Mouse (Mus musculus): ENCODE data around the gene Krtap4-9. TPM values are rescaled to one million over a fixed set of nuclear protein-coding genes. Genes with fewer than 3 reads are reported as not detected.
"Not testable (repeated sequence)": the region's sequence is repeated elsewhere in the genome, so short reads cannot be mapped to it uniquely, and the experiment has no call there.

The Krtap4-9 gene
- polyA plus RNA-seq (2014; fragmentation: Nextera tagmentation; extraction: Ambion mirVana) = not detected in 2 replicates

DNA sequence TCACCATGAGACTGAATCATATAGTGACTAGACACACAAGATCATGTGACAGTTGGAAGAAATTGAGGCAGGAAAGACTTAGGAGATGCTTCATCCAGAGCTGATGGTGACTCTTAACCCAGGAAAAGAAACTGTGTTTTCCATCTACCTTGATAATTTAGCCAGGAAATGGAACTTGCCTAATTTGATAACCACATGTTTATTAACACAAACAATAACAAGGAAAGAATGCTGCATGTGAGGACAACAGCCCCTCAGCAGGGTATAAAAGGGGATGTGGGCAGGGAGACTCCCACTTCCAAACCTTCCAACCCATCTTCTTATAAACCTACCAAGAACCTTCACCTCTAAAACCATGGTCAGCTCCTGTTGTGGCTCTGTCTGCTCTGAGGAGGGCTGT is at the start of gene Krtap4-9:
Krtap4-9 (plus strand) TSS at position 301 of the 400 bp plus-strand sequence.
- H3K4me2 ChIP-seq (ENCODE audit: low read depth, low read length); DNase-seq (ENCODE audit: low spot score); H3K27me3 ChIP-seq (replicated peaks; ENCODE audit: control insufficient read depth, insufficient read depth, low read length); ATAC-seq (ENCODE audit: low read depth); H3K9ac ChIP-seq (ENCODE audit: low read depth, low read length); H3K27ac ChIP-seq (replicated peaks; ENCODE audit: low read depth, low read length); H3K9me3 ChIP-seq (ENCODE audit: control insufficient read depth, low read length); H3K4me1 ChIP-seq (ENCODE audit: control insufficient read depth, insufficient read depth, low read length); H3K4me3 ChIP-seq (ENCODE audit: low read depth, low read length); H3K36me3 ChIP-seq (ENCODE audit: control insufficient read depth, insufficient read depth, low read length): not testable (repeated sequence)

DNA sequence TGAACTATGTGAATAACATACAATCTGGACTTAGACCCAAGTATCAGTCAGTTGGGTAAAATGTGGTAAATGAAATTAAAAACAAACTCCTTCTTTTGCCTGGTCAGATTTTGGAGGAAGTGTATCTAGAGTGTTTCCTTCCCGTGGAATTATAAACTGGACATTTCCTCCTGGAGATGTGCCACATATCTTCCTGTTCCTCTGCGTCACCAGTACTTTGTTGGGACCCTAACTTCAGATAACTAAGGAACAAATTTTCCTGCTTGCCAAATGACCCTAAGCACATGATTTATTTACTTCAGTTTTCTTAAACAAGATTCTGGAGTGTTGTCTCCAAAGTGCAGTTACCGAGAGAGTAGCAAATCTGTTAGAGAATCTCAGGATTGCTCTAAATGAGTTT is 41.0 kb upstream of the Krtap4-9 start:
- H3K9ac ChIP-seq (ENCODE audit: low read depth, low read length) = no peak overlapping the region
- no peak for DNase-seq (ENCODE audit: low spot score)
- no peak for ATAC-seq (ENCODE audit: low read depth)
- 89% methylated on average over 3 of the region's 3 CpGs for WGBS
- H3K4me2 ChIP-seq (ENCODE audit: low read depth, low read length) = no peak overlapping the region
- no peak overlapping the region for H3K4me3 ChIP-seq (ENCODE audit: low read depth, low read length)
- no peaks in the 10 kb centered on the region for H3K36me3 ChIP-seq (ENCODE audit: control insufficient read depth, insufficient read depth, low read length)
- H3K27me3 ChIP-seq (replicated peaks; ENCODE audit: control insufficient read depth, insufficient read depth, low read length) = no peaks in the 10 kb centered on the region
- H3K27ac ChIP-seq (replicated peaks; ENCODE audit: low read depth, low read length) = no peak overlapping the region
- no peaks in the 10 kb centered on the region for H3K4me1 ChIP-seq (ENCODE audit: control insufficient read depth, insufficient read depth, low read length)
- H3K9me3 ChIP-seq (ENCODE audit: control insufficient read depth, low read length) = no peaks in the 10 kb centered on the region

DNA sequence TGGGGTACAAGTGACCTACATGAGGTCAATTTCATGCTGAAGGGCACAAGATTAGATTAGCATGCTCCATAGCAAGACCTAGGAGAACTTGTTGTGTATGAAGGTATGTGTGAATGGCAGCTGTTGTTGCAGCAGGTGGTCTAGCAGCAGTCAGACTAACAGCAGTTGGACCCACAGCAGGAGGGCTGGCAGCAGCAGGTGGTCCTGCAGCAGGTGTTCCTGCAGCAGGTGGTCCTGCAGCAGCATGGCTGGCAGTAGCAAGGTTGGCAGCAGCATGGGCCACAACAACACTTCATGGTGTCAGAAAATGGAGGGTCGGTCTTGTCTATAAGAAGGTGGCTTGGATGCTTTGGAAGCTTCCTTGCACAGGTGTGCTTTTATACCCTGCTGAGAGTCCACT is 26.1 kb upstream of the Krtap4-9 start:
- H3K9me3 ChIP-seq (ENCODE audit: control insufficient read depth, low read length) = no peaks in the 10 kb centered on the region
- no peak overlapping the region for H3K4me3 ChIP-seq (ENCODE audit: low read depth, low read length)
- no peaks in the 10 kb centered on the region for H3K36me3 ChIP-seq (ENCODE audit: control insufficient read depth, insufficient read depth, low read length)
- no peaks in the 10 kb centered on the region for H3K27me3 ChIP-seq (replicated peaks; ENCODE audit: control insufficient read depth, insufficient read depth, low read length)
- DNase-seq (ENCODE audit: low spot score) (no peak), ATAC-seq (ENCODE audit: low read depth) (no peak)
- WGBS = 84% methylated on average over 1 of the region's 1 CpGs
- no peak overlapping the region for H3K27ac ChIP-seq (replicated peaks; ENCODE audit: low read depth, low read length)
- H3K4me1 ChIP-seq (ENCODE audit: control insufficient read depth, insufficient read depth, low read length) = no peaks in the 10 kb centered on the region
- no peak overlapping the region for H3K4me2 ChIP-seq (ENCODE audit: low read depth, low read length)
- no peak overlapping the region for H3K9ac ChIP-seq (ENCODE audit: low read depth, low read length)

DNA sequence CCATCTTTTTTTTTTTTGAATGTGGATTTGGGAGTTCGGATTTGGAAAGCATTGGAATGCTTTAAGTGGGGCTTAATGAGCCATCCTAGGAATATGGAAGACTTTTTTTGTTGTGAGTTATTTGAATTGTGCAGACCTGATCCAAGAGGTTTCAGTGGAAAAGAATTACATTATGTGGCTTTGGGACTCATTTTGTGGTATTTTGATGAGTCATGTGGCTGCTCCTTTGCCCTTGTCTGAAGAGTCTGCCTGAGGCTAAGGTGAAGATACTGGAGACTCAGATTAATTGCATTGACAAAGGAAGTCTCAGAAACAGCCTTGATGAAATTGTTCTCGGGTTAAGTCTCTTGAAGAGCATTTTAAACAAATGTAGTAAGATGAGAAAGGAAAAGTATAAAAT is 16.6 kb upstream of the Krtap4-9 start:
- ATAC-seq (ENCODE audit: low read depth) = no peak
- 60% methylated on average over 2 of the region's 2 CpGs for WGBS
- no peak overlapping the region for H3K27ac ChIP-seq (replicated peaks; ENCODE audit: low read depth, low read length)

DNA sequence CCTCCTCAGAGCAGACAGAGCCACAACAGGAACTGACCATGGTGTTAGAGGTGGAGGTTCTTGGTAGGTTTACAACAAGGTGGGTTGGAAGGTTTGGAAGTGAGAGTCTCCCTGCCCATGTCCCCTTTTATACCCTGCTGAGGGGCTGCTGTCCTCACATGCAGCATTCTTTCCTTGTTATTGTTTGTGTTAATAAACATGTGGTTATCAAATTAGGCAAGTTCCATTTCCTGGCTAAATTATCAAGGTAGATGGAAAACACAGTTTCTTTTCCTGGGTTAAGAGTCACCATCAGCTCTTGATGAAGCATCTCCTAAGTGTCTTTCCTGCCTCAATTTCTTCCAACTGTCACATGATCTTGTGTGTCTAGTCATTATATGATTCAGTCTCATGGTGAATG is 12.2 kb upstream of the Krtap4-9 start, which contains the start of gene Gm11595:
Gm11595 (minus strand) TSS at position 101 of the 400 bp plus-strand sequence.
- not testable (repeated sequence) for H3K4me2 ChIP-seq (ENCODE audit: low read depth, low read length); DNase-seq (ENCODE audit: low spot score); H3K27ac ChIP-seq (replicated peaks; ENCODE audit: low read depth, low read length); H3K9ac ChIP-seq (ENCODE audit: low read depth, low read length); ATAC-seq (ENCODE audit: low read depth); H3K9me3 ChIP-seq (ENCODE audit: control insufficient read depth, low read length); H3K27me3 ChIP-seq (replicated peaks; ENCODE audit: control insufficient read depth, insufficient read depth, low read length); H3K36me3 ChIP-seq (ENCODE audit: control insufficient read depth, insufficient read depth, low read length); H3K4me3 ChIP-seq (ENCODE audit: low read depth, low read length); H3K4me1 ChIP-seq (ENCODE audit: control insufficient read depth, insufficient read depth, low read length)

More for the DNA sequence above, 16.6 kb upstream of the Krtap4-9 start:
- no peaks in the 10 kb centered on the region for H3K4me1 ChIP-seq (ENCODE audit: control insufficient read depth, insufficient read depth, low read length)
- no peaks in the 10 kb centered on the region for H3K27me3 ChIP-seq (replicated peaks; ENCODE audit: control insufficient read depth, insufficient read depth, low read length)
- no peak overlapping the region for H3K9ac ChIP-seq (ENCODE audit: low read depth, low read length)
- H3K4me3 ChIP-seq (ENCODE audit: low read depth, low read length) = no peak overlapping the region
- H3K9me3 ChIP-seq (ENCODE audit: control insufficient read depth, low read length) = no peaks in the 10 kb centered on the region
- DNase-seq (ENCODE audit: low spot score) = no peak
- H3K4me2 ChIP-seq (ENCODE audit: low read depth, low read length) = no peak overlapping the region
- H3K36me3 ChIP-seq (ENCODE audit: control insufficient read depth, insufficient read depth, low read length) = no peaks in the 10 kb centered on the region

- Histone ChIP-seq H3K36me3 (ENCODE audit: control insufficient read depth, insufficient read depth, low read length) (no peaks in the 10 kb centered on the region), H3K9ac (ENCODE audit: low read depth, low read length) (no peak overlapping the region), H3K4me3 (ENCODE audit: low read depth, low read length) (no peak overlapping the region), H3K4me1 (ENCODE audit: control insufficient read depth, insufficient read depth, low read length) (no peaks in the 10 kb centered on the region), H3K9me3 (ENCODE audit: control insufficient read depth, low read length) (no peaks in the 10 kb centered on the region), H3K27ac (replicated peaks; ENCODE audit: low read depth, low read length) (no peak overlapping the region), H3K27me3 (replicated peaks; ENCODE audit: control insufficient read depth, insufficient read depth, low read length) (no peaks in the 10 kb centered on the region), H3K4me2 (ENCODE audit: low read depth, low read length) (no peak overlapping the region)
- ATAC-seq (ENCODE audit: low read depth) (no peak), DNase-seq (ENCODE audit: low spot score) (no peak)
- 54% methylated on average over 7 of the region's 7 CpGs for WGBS
These were observed 6.6 kb upstream of the Krtap4-9 start for GRCm38 (mm10) chr11:99778401-99778800.

DNA sequence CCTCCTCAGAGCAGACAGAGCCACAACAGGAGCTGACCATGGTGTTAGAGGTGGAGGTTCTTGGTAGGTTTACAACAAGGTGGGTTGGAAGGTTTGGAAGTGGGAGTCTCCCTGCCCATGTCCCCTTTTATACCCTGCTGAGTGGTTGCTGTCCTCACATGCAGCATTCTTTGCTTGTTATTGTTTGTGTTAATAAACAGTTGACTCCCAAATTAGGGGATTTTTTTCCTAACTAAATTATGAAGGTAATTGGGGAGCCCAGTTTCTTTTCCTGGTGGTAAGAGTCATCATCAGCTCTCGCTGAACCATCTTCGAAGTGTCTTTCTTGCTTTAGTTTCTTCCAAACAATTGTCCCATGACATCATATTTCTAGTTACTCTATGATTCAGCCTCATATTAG is 4.4 kb upstream of the Krtap4-9 start, which contains the start of gene Krtap4-8:
Krtap4-8 (minus strand) TSS at position 101 of the 400 bp plus-strand sequence.
- Histone ChIP-seq H3K4me3 (ENCODE audit: low read depth, low read length) (no peak within 1 kb of the TSS), H3K9ac (ENCODE audit: low read depth, low read length) (no peak within 1 kb of the TSS), H3K27ac (replicated peaks; ENCODE audit: low read depth, low read length) (no peak within 1 kb of the TSS), H3K4me1 (ENCODE audit: control insufficient read depth, insufficient read depth, low read length) (no peaks in the 10 kb centered on the region), H3K9me3 (ENCODE audit: control insufficient read depth, low read length) (no peaks in the 10 kb centered on the region), H3K36me3 (ENCODE audit: control insufficient read depth, insufficient read depth, low read length) (no peaks in the 10 kb centered on the region), H3K4me2 (ENCODE audit: low read depth, low read length) (no peak within 1 kb of the TSS), H3K27me3 (replicated peaks; ENCODE audit: control insufficient read depth, insufficient read depth, low read length) (no peaks in the 10 kb centered on the region)
- WGBS = 91% methylated on average over 2 of the region's 2 CpGs
- DNase-seq (ENCODE audit: low spot score) (no peak), ATAC-seq (ENCODE audit: low read depth) (no peak)

DNA sequence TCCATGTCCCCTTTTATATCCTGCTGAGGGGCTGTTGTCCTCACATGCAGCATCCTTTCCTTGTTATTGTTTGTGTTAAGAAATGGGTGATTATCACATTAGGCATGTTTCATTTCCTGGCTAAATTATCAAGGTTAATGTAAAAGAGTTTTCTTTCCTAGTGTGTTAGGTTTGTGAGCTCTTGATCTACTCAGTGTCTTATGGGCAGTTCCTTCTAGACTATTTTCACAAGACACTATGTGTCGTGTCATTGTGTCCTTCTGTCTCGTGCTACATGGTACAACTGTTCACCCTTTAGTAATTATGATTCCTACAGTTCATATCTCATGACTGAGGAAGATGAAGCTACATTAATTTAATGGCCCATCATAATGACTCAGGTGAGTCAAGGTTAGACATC is 8.4 kb downstream of the Krtap4-9 start, which contains the start of gene Gm11596:
Gm11596 (minus strand) TSS at position 101 of the 400 bp plus-strand sequence.
- Histone ChIP-seq H3K4me3 (ENCODE audit: low read depth, low read length) (no peak within 1 kb of the TSS), H3K9me3 (ENCODE audit: control insufficient read depth, low read length) (no peaks in the 10 kb centered on the region), H3K4me1 (ENCODE audit: control insufficient read depth, insufficient read depth, low read length) (no peaks in the 10 kb centered on the region), H3K9ac (ENCODE audit: low read depth, low read length) (no peak within 1 kb of the TSS), H3K36me3 (ENCODE audit: control insufficient read depth, insufficient read depth, low read length) (no peaks in the 10 kb centered on the region), H3K27me3 (replicated peaks; ENCODE audit: control insufficient read depth, insufficient read depth, low read length) (no peaks in the 10 kb centered on the region), H3K4me2 (ENCODE audit: low read depth, low read length) (no peak within 1 kb of the TSS), H3K27ac (replicated peaks; ENCODE audit: low read depth, low read length) (no peak within 1 kb of the TSS)
- ATAC-seq (ENCODE audit: low read depth) (no peak), DNase-seq (ENCODE audit: low spot score) (no peak)
- 81% methylated on average over 2 of the region's 2 CpGs for WGBS

- not testable (repeated sequence) for H3K9me3 ChIP-seq (ENCODE audit: control insufficient read depth, low read length); H3K4me2 ChIP-seq (ENCODE audit: low read depth, low read length); H3K4me1 ChIP-seq (ENCODE audit: control insufficient read depth, insufficient read depth, low read length); H3K27ac ChIP-seq (replicated peaks; ENCODE audit: low read depth, low read length); H3K4me3 ChIP-seq (ENCODE audit: low read depth, low read length); H3K9ac ChIP-seq (ENCODE audit: low read depth, low read length); DNase-seq (ENCODE audit: low spot score); H3K27me3 ChIP-seq (replicated peaks; ENCODE audit: control insufficient read depth, insufficient read depth, low read length); ATAC-seq (ENCODE audit: low read depth); H3K36me3 ChIP-seq (ENCODE audit: control insufficient read depth, insufficient read depth, low read length)
- no CpG with 5 or more reads among the region's 1 CpGs for WGBS
These were observed 13.8 kb downstream of the Krtap4-9 start, which contains the start of gene Gm11569 for GRCm38 (mm10) chr11:99798832-99799231. Gene Gm11569 (minus strand): TSS chr11:99798932.
